Mouse (Mus musculus) embryonic facial prominence, embryonic 15.5 days (tissue): ENCODE data around the gene Eif2b3. TPM values are rescaled to one million over a fixed set of nuclear protein-coding genes. Genes with fewer than 3 reads are reported as not detected.

Experiments
- ATAC-seq: fragments of 200-750 bp; cut with Nextera tagmentation; 2 replicates; pipeline ENCODE4 v1.8.0; 2017; ENCODE audit warnings: low read depth, moderate TSS enrichment; ENCODE audit not compliant: insufficient number of reproducible peaks, low FRiP score, low TSS enrichment
- H3K27ac ChIP-seq: fragments of 300-500 bp; sonication (generic); replicated peaks from 2 replicates; pipeline ENCODE4 v1.5.1; 2015; ENCODE audit warnings: mild to moderate bottlenecking, inconsistent platforms
- H3K27me3 ChIP-seq: fragments of 300-500 bp; sonication (generic); 2 replicates; pipeline ENCODE4 v1.6.1; 2015; ENCODE audit warnings: inconsistent platforms
- H3K36me3 ChIP-seq: fragments of 300-500 bp; sonication (generic); 2 replicates; pipeline ENCODE4 v1.6.1; 2015; ENCODE audit warnings: mild to moderate bottlenecking, inconsistent platforms
- H3K4me1 ChIP-seq: fragments of 300-500 bp; sonication (generic); 2 replicates; pipeline ENCODE4 v1.6.1; 2015; ENCODE audit warnings: inconsistent platforms
- H3K4me2 ChIP-seq: fragments of 300-500 bp; sonication (generic); replicated peaks from 2 replicates; pipeline ENCODE4 v1.6.1; 2015; ENCODE audit warnings: mild to moderate bottlenecking, inconsistent platforms
- H3K4me3 ChIP-seq: fragments of 300-500 bp; sonication (generic); replicated peaks from 2 replicates; pipeline ENCODE4 v1.5.1; 2015; ENCODE audit warnings: mild to moderate bottlenecking, inconsistent platforms
- H3K9ac ChIP-seq: fragments of 300-500 bp; sonication (generic); 2 replicates; pipeline ENCODE4 v1.6.1; 2015; ENCODE audit warnings: inconsistent platforms
- H3K9me3 ChIP-seq: fragments of 300-500 bp; sonication (generic); replicated peaks from 2 replicates; pipeline ENCODE4 v1.6.1; 2016; ENCODE audit warnings: inconsistent platforms
- WGBS: fragments of 180-500 bp; shearing (Covaris S2); methylation state at CpG from one replicate; pipeline ENCODE4 v1.1.7; 2015; 5-methylcytosine and 5-hydroxymethylcytosine counted together
- polyA plus RNA-seq: library from polyadenylated mRNA; unstranded; fragments of >200 nt; fragmentation: Nextera tagmentation; extraction: Ambion mirVana; gene quantifications from 2 replicates; pipeline ENCODE4 v1.2.1, GENCODE M21; 2015

Eif2b3 gene
- 40.4 and 41.3 TPM in 2 replicates for polyA plus RNA-seq

DNA sequence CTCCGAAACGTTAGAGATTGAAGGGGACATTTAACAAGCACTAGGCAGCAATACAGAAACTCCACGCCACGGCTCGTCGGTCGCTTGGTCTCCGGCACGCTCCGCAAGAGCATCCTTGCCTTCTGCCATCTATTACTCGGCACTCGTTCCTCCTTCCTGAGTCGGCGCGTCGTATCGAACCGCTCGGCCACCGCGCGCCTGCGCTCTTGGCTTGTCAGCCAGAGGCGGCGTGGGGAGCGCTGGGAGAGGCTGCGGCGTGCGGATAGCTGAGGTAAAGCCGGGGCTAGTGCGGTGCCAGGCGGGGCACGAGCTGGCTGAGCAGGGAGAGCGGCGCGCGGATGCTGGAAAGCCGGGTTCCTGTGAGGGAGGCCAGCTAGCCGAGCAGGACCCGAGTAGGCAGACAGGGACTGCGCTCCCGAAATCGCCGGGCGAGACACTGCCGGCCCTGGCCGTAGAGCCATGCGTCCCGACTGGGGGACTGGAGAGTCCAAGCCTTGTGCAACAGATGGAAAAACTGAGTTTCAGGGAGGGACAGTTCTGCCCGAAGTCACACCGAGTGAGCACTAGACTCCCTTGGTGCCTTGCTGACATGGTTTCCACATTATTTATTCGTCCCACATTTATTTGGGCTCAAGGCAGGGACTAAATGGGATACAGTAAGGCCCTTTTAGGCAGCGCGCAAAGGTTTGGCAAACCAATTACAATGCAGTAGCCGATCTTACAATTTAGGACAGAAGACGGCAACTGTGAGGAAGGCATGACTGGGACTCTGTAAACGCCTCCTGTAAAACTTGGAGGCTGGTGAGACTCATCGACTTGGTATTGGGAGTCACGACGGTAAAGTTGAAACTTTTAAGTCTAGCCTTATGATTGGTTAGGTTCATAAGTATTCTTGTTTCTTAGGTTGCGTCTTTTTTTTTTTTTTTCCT is at the start of gene Eif2b3:
TSS of gene Eif2b3 (plus strand) at position 197 of the 929 bp plus-strand sequence.
- peaks cover 18% of the 10 kb centered on the region for H3K36me3 ChIP-seq
- H3K27ac ChIP-seq = peak within 1 kb of the TSS; percentile 65; the same call in 1 of the 2 replicates
- H3K9ac ChIP-seq = peak within 1 kb of the TSS; percentile 87
- peak; percentile 90 for ATAC-seq
- H3K4me1 ChIP-seq = peaks cover 8% of the 10 kb centered on the region
- H3K27me3 ChIP-seq = no peaks in the 10 kb centered on the region
- peak within 1 kb of the TSS; percentile 69 for H3K4me2 ChIP-seq
- peak within 1 kb of the TSS; percentile 94 for H3K4me3 ChIP-seq
- under 1% methylated on average over 61 of the region's 61 CpGs for WGBS
- H3K9me3 ChIP-seq = no peaks in the 10 kb centered on the region

GRCm38 (mm10) chr4:116976503-116976902 is 42.7 kb upstream of the Eif2b3 start:
- WGBS = 71% methylated on average over 2 of the region's 2 CpGs
- Histone ChIP-seq H3K27ac (no peak overlapping the region), H3K9me3 (no peaks in the 10 kb centered on the region), H3K4me2 (no peak overlapping the region), H3K27me3 (no peaks in the 10 kb centered on the region), H3K4me3 (no peak overlapping the region), H3K36me3 (no peaks in the 10 kb centered on the region), H3K9ac (no peak overlapping the region), H3K4me1 (no peaks in the 10 kb centered on the region)
- no peak for ATAC-seq

DNA sequence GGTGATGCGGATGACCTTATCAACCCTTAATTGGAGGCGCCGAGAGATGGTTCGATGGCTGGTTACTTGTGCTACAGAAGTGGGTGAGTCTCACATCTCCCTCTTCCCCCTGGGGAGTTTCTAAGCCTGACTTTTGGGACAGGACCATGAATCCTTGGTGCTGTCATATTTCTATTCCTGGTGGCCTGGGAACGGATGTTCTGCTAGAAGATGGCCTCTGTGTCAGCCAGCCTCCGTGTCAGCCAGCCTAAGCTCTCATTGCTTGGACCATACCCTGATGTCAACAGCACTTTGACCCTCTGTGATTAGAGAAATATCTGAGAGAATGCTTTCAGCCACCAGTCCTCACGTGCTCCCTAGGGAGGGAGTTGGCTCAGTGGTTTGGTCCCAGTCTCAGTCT is 33.5 kb upstream of the Eif2b3 start:
- 0 out of 2 replicates have a peak, but pooled peaks cover 5% of the 10 kb centered on the region for H3K4me1 ChIP-seq
- no peak overlapping the region for H3K4me3 ChIP-seq
- peaks cover 10% of the 10 kb centered on the region; the same call in 1 of the 2 replicates for H3K36me3 ChIP-seq
- no peak overlapping the region for H3K27ac ChIP-seq
- 94% methylated on average over 7 of the region's 7 CpGs for WGBS
- no peak for ATAC-seq
- no peak overlapping the region for H3K9ac ChIP-seq
- H3K27me3 ChIP-seq = no peaks in the 10 kb centered on the region
- no peaks in the 10 kb centered on the region for H3K9me3 ChIP-seq
- no peak overlapping the region for H3K4me2 ChIP-seq

GRCm38 (mm10) chr4:116986400-116987121 is 32.6 kb upstream of the Eif2b3 start:
- Histone ChIP-seq H3K9me3 (no peaks in the 10 kb centered on the region), H3K36me3 (peaks cover 11% of the 10 kb centered on the region; the same call in 1 of the 2 replicates), H3K27ac (no peak overlapping the region), H3K9ac (no peak overlapping the region), H3K4me3 (no peak overlapping the region), H3K4me1 (0 out of 2 replicates have a peak, but pooled peaks cover 5% of the 10 kb centered on the region), H3K27me3 (no peaks in the 10 kb centered on the region), H3K4me2 (no peak overlapping the region)
- WGBS = 59% methylated on average over 17 of the region's 17 CpGs
- peak; percentile 51; the same call in 1 of the 2 replicates for ATAC-seq

GRCm38 (mm10) chr4:116987122-116987456 is 32.1 kb upstream of the Eif2b3 start:
- Histone ChIP-seq H3K4me1 (0 out of 2 replicates have a peak, but pooled peaks cover 5% of the 10 kb centered on the region), H3K4me3 (no peak overlapping the region), H3K27me3 (no peaks in the 10 kb centered on the region), H3K36me3 (peaks cover 11% of the 10 kb centered on the region; the same call in 1 of the 2 replicates), H3K27ac (no peak overlapping the region), H3K9me3 (no peaks in the 10 kb centered on the region), H3K4me2 (no peak overlapping the region), H3K9ac (no peak overlapping the region)
- 74% methylated on average over 5 of the region's 5 CpGs for WGBS
- no peak for ATAC-seq

GRCm38 (mm10) chr4:116989731-116990130 is 29.5 kb upstream of the Eif2b3 start:
- no peaks in the 10 kb centered on the region for H3K9me3 ChIP-seq
- H3K27me3 ChIP-seq = no peaks in the 10 kb centered on the region
- no peak overlapping the region for H3K4me3 ChIP-seq
- no peak for ATAC-seq
- 61% methylated on average over 6 of the region's 6 CpGs for WGBS
- H3K36me3 ChIP-seq = peaks cover 11% of the 10 kb centered on the region; the same call in 1 of the 2 replicates
- H3K4me1 ChIP-seq = peaks cover 18% of the 10 kb centered on the region
- H3K9ac ChIP-seq = no peak overlapping the region
- H3K27ac ChIP-seq = no peak overlapping the region
- no peak overlapping the region for H3K4me2 ChIP-seq

GRCm38 (mm10) chr4:116991366-116991765 is 27.8 kb upstream of the Eif2b3 start:
- ATAC-seq = no peak
- H3K27ac ChIP-seq = no peak overlapping the region
- H3K4me1 ChIP-seq = peaks cover 29% of the 10 kb centered on the region
- H3K27me3 ChIP-seq = no peaks in the 10 kb centered on the region
- H3K4me2 ChIP-seq = no peak overlapping the region
- H3K9ac ChIP-seq = no peak overlapping the region
- H3K9me3 ChIP-seq = no peaks in the 10 kb centered on the region
- peaks cover 11% of the 10 kb centered on the region; the same call in 1 of the 2 replicates for H3K36me3 ChIP-seq
- H3K4me3 ChIP-seq = no peak overlapping the region
- WGBS = 16% methylated on average over 7 of the region's 7 CpGs

- peak; percentile 93 for ATAC-seq
- Histone ChIP-seq H3K4me3 (peak within 1 kb of the TSS; percentile 99), H3K27me3 (no peaks in the 10 kb centered on the region), H3K4me2 (peak within 1 kb of the TSS; percentile 96), H3K9me3 (no peaks in the 10 kb centered on the region), H3K9ac (peak within 1 kb of the TSS; percentile 73), H3K36me3 (peaks cover 17% of the 10 kb centered on the region; the same call in 1 of the 2 replicates), H3K27ac (peak within 1 kb of the TSS; percentile 36; the same call in 1 of the 2 replicates), H3K4me1 (peaks cover 28% of the 10 kb centered on the region)
- WGBS = 2% methylated on average over 38 of the region's 38 CpGs
Observed at GRCm38 (mm10) chr4:116993672-116994621, 25.3 kb upstream of the Eif2b3 start, which contains the start of gene Urod. Gene Urod (minus strand): TSS chr4:116994413.

DNA sequence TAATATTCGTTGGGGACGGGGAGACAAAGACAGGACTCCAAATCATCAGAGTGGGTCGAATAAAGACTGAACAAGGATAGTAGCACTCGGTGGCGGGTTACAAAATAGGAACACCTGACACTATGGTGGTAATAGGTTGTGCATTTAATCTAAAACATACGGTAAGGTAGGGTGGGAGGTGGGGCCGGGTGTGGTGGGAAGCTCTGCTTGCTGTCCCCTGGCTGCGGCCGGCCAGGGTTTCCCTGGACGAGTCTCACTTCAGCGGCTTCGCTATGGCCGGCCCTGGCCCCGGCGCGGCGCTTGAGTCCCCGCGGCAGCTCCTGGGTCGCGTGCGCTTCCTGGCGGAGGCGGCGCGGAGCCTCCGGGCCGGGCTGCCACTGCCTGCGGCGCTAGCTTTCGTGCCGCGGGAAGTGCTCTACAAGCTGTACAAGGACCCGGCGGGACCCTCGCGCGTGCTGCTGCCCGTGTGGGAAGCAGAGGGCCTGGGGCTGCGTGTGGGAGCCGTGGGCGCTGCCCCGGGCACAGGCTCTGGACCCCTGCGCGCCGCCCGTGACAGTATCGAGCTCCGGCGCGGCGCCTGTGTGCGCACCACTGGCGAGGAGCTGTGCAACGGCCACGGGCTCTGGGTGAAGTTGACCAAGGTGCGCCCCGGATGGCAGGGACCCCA is 23.9 kb upstream of the Eif2b3 start, which contains the start of gene Hectd3:
TSS of gene Hectd3 (plus strand) at position 187 of the 667 bp plus-strand sequence.
- ATAC-seq = peak; percentile 44; the same call in 1 of the 2 replicates
- Histone ChIP-seq H3K9ac (peak within 1 kb of the TSS; percentile 73), H3K9me3 (no peaks in the 10 kb centered on the region), H3K4me3 (peak within 1 kb of the TSS; percentile 99), H3K4me2 (peak within 1 kb of the TSS; percentile 96), H3K27ac (peak within 1 kb of the TSS; percentile 36; the same call in 1 of the 2 replicates), H3K4me1 (peaks cover 28% of the 10 kb centered on the region), H3K36me3 (peaks cover 24% of the 10 kb centered on the region), H3K27me3 (no peaks in the 10 kb centered on the region)
- under 1% methylated on average over 58 of the region's 58 CpGs for WGBS

DNA sequence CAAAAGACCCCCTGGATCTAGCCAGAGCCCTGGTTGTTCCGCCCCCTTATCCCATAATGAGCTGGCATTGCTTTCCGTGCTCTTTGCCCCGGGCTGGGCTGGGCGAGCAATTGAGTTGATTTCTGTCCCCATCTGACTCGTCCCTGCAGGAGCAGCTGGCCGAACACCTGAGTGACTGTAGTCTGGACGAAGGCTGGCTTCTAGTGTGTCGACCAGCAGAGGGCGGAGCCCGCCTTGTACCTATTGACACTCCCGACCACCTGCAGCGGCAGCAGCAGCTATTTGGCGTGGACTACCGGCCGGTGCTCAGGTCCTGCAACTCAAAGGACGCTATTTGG is 23.4 kb upstream of the Eif2b3 start:
- peaks cover 24% of the 10 kb centered on the region for H3K36me3 ChIP-seq
- H3K4me3 ChIP-seq = peak overlapping the region; percentile 99
- WGBS = under 1% methylated on average over 16 of the region's 16 CpGs
- peaks cover 28% of the 10 kb centered on the region for H3K4me1 ChIP-seq
- peak overlapping the region; percentile 36; the same call in 1 of the 2 replicates for H3K27ac ChIP-seq
- peak overlapping the region; percentile 96 for H3K4me2 ChIP-seq
- no peak for ATAC-seq
- no peaks in the 10 kb centered on the region for H3K27me3 ChIP-seq
- H3K9me3 ChIP-seq = no peaks in the 10 kb centered on the region
- peak overlapping the region; percentile 73 for H3K9ac ChIP-seq
